Mouse (Mus musculus): ENCODE measurements around the gene Aagab. TPM values are rescaled to one million over a fixed set of nuclear protein-coding genes. Genes with fewer than 3 reads are reported as not detected.

Aagab gene
- polyA plus RNA-seq, 1 experiment, result 46.5 TPM

DNA sequence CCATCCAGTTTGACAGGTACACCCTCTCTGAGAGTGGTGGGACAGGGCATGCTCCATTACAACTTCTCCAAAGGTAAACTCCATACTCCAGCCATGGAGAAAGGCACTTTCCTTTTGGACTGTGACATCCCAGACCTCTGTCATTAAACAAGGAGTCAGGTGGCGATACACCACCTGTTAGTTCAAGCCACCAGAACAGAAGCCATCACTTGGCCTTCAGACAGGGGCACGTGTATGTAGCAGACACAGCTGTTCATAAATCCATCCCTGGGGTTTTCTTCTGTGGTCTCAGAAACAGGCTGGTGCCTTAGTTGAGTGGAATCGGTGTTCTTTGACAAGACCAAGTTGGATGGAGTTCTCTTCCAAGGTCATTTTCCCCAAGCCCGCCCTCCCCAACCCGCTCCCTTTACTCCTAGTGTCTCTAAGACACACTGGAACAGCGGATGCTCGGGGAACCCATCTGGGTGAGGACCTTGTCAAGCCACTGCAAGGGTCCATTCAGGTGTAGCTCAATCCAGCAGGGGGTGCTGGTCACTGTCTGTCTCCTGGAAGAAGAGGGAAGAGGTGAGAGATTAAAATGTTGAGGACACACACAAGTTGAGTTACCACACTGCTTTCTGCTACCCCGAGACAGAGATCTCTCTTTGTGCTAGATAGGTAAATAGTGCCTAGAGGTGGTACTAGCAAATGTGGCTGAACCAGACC, 47.5 kb downstream of the Aagab start:
- peak; percentile 58 for DNase-seq
- Histone ChIP-seq H3K36me3 (ENCODE audit: control insufficient read depth, insufficient read depth, low read length) (peaks cover 34% of the 10 kb centered on the region), H3K4me1 (replicated peaks; ENCODE audit: control insufficient read depth, insufficient read depth, low read length) (peaks cover 4% of the 10 kb centered on the region; the same call in 1 of the 2 replicates), H3K27ac (ENCODE audit: control insufficient read depth, insufficient read depth, low read length) (no peak overlapping the region), H3K27me3 (ENCODE audit: control insufficient read depth, insufficient read depth, low read length) (no peaks in the 10 kb centered on the region), H3K4me3 (ENCODE audit: control insufficient read depth, insufficient read depth, low read length) (no peak overlapping the region)
- WGBS, result 92% methylated on average over 8 of the region's 8 CpGs
- TF ChIP-seq CTCF (IDR thresholded peaks at IDR 0.05; ENCODE audit: borderline replicate concordance, control insufficient read depth, extremely low read depth, insufficient read depth, low read length, poor library complexity), result 0 out of 2 replicates have a peak, but pooled peaks have one; percentile 23
- no peak for TF ChIP-seq POLR2A (IDR thresholded peaks at IDR 0.05; ENCODE audit: control insufficient read depth, extremely low read depth, insufficient read depth, low read length, poor library complexity)

- no peak overlapping the region for H3K4me3 ChIP-seq (ENCODE audit: control insufficient read depth, insufficient read depth, low read length)
- DNase-seq, result no peak
- TF ChIP-seq CTCF (IDR thresholded peaks at IDR 0.05; ENCODE audit: borderline replicate concordance, control insufficient read depth, extremely low read depth, insufficient read depth, low read length, poor library complexity), result no peak
- TF ChIP-seq POLR2A (IDR thresholded peaks at IDR 0.05; ENCODE audit: control insufficient read depth, extremely low read depth, insufficient read depth, low read length, poor library complexity), result no peak
- peaks cover 34% of the 10 kb centered on the region for H3K36me3 ChIP-seq (ENCODE audit: control insufficient read depth, insufficient read depth, low read length)
- no peak overlapping the region for H3K27ac ChIP-seq (ENCODE audit: control insufficient read depth, insufficient read depth, low read length)
- no peaks in the 10 kb centered on the region for H3K27me3 ChIP-seq (ENCODE audit: control insufficient read depth, insufficient read depth, low read length)
- WGBS, result 91% methylated on average over 14 of the region's 14 CpGs
- H3K4me1 ChIP-seq (replicated peaks; ENCODE audit: control insufficient read depth, insufficient read depth, low read length), result peaks cover 4% of the 10 kb centered on the region; the same call in 1 of the 2 replicates
Observed at GRCm38 (mm10) chr9:63650905-63651304, 48.4 kb downstream of the Aagab start.

DNA sequence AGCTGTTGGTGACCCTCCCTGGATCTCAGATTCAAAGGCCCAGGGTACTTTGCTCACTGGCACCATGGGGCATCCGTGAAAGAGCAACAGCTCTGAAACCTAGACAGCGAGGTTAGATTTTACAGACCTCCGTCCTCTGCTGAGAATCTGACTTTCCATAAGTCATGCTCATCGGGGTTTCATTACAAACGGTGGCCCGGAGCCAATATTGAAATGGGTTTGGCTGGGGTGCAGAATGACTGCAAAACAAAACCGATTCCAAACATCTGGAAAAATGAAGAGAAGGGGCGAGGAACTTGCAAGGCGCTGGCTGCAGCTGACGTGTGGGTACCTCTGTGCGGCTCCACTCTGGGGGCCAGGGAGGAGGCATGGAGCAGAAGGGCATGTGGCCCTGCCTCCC, 49.1 kb downstream of the Aagab start:
- peaks cover 34% of the 10 kb centered on the region for H3K36me3 ChIP-seq (ENCODE audit: control insufficient read depth, insufficient read depth, low read length)
- no peak overlapping the region for H3K27ac ChIP-seq (ENCODE audit: control insufficient read depth, insufficient read depth, low read length)
- no peaks in the 10 kb centered on the region for H3K27me3 ChIP-seq (ENCODE audit: control insufficient read depth, insufficient read depth, low read length)
- 98% methylated on average over 11 of the region's 11 CpGs for WGBS
- DNase-seq, result no peak
- H3K4me3 ChIP-seq (ENCODE audit: control insufficient read depth, insufficient read depth, low read length), result no peak overlapping the region
- H3K4me1 ChIP-seq (replicated peaks; ENCODE audit: control insufficient read depth, insufficient read depth, low read length), result peaks cover 4% of the 10 kb centered on the region; the same call in 1 of the 2 replicates
- no peak for TF ChIP-seq CTCF (IDR thresholded peaks at IDR 0.05; ENCODE audit: borderline replicate concordance, control insufficient read depth, extremely low read depth, insufficient read depth, low read length, poor library complexity)
- TF ChIP-seq POLR2A (IDR thresholded peaks at IDR 0.05; ENCODE audit: control insufficient read depth, extremely low read depth, insufficient read depth, low read length, poor library complexity), result no peak

DNA sequence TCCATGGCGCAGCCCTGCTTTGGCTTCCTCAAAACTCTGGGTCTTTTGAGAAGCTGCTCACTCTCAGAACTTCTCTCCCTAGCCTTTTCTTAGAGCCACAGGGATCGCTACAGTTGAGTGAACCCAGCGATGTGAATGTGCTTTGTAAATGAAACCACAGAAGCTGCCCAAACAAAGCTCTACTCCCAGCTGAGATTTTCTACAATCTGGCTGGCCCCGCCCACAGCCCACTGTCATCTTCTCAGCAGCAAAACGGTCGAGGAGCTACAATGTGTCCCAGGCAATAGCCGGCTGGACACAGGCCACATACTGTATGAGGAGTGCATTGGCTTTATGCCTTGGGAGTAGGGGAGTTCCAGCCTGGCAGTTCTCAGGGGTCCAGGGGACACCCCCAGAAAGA, 51.2 kb downstream of the Aagab start:
- Histone ChIP-seq H3K36me3 (ENCODE audit: control insufficient read depth, insufficient read depth, low read length) (peaks cover 29% of the 10 kb centered on the region), H3K27me3 (ENCODE audit: control insufficient read depth, insufficient read depth, low read length) (no peaks in the 10 kb centered on the region), H3K4me1 (replicated peaks; ENCODE audit: control insufficient read depth, insufficient read depth, low read length) (no peaks in the 10 kb centered on the region), H3K4me3 (ENCODE audit: control insufficient read depth, insufficient read depth, low read length) (no peak overlapping the region), H3K27ac (ENCODE audit: control insufficient read depth, insufficient read depth, low read length) (no peak overlapping the region)
- DNase-seq, result no peak
- TF ChIP-seq POLR2A (IDR thresholded peaks at IDR 0.05; ENCODE audit: control insufficient read depth, extremely low read depth, insufficient read depth, low read length, poor library complexity), result no peak
- TF ChIP-seq CTCF (IDR thresholded peaks at IDR 0.05; ENCODE audit: borderline replicate concordance, control insufficient read depth, extremely low read depth, insufficient read depth, low read length, poor library complexity), result no peak
- WGBS, result 79% methylated on average over 7 of the region's 7 CpGs

- H3K36me3 ChIP-seq (ENCODE audit: control insufficient read depth, insufficient read depth, low read length), result peaks cover 20% of the 10 kb centered on the region
- H3K27me3 ChIP-seq (ENCODE audit: control insufficient read depth, insufficient read depth, low read length), result no peaks in the 10 kb centered on the region
- H3K4me3 ChIP-seq (ENCODE audit: control insufficient read depth, insufficient read depth, low read length), result no peak overlapping the region
- WGBS, result 98% methylated on average over 8 of the region's 8 CpGs
- no peak for DNase-seq
- TF ChIP-seq CTCF (IDR thresholded peaks at IDR 0.05; ENCODE audit: borderline replicate concordance, control insufficient read depth, extremely low read depth, insufficient read depth, low read length, poor library complexity) (no peak), POLR2A (IDR thresholded peaks at IDR 0.05; ENCODE audit: control insufficient read depth, extremely low read depth, insufficient read depth, low read length, poor library complexity) (no peak)
- no peaks in the 10 kb centered on the region for H3K4me1 ChIP-seq (replicated peaks; ENCODE audit: control insufficient read depth, insufficient read depth, low read length)
- no peak overlapping the region for H3K27ac ChIP-seq (ENCODE audit: control insufficient read depth, insufficient read depth, low read length)
Observed at GRCm38 (mm10) chr9:63654575-63654974, 52.1 kb downstream of the Aagab start.

- Histone ChIP-seq H3K4me1 (replicated peaks; ENCODE audit: control insufficient read depth, insufficient read depth, low read length) (no peaks in the 10 kb centered on the region), H3K27ac (ENCODE audit: control insufficient read depth, insufficient read depth, low read length) (no peak overlapping the region), H3K27me3 (ENCODE audit: control insufficient read depth, insufficient read depth, low read length) (no peaks in the 10 kb centered on the region), H3K36me3 (ENCODE audit: control insufficient read depth, insufficient read depth, low read length) (peaks cover 15% of the 10 kb centered on the region), H3K4me3 (ENCODE audit: control insufficient read depth, insufficient read depth, low read length) (no peak overlapping the region)
- TF ChIP-seq POLR2A (IDR thresholded peaks at IDR 0.05; ENCODE audit: control insufficient read depth, extremely low read depth, insufficient read depth, low read length, poor library complexity) (no peak), CTCF (IDR thresholded peaks at IDR 0.05; ENCODE audit: borderline replicate concordance, control insufficient read depth, extremely low read depth, insufficient read depth, low read length, poor library complexity) (no peak)
- WGBS, result 94% methylated on average over 1 of the region's 1 CpGs
- no peak for DNase-seq
Observed at GRCm38 (mm10) chr9:63655092-63655491, 52.6 kb downstream of the Aagab start.
